Mouse (Mus musculus): Measurements from ENCODE around the gene Ppa2. TPM values are rescaled to one million over a fixed set of nuclear protein-coding genes. Genes with fewer than 3 reads are reported as not detected.

The Ppa2 gene
- polyA plus RNA-seq, 1 experiment = 44.3 TPM

DNA sequence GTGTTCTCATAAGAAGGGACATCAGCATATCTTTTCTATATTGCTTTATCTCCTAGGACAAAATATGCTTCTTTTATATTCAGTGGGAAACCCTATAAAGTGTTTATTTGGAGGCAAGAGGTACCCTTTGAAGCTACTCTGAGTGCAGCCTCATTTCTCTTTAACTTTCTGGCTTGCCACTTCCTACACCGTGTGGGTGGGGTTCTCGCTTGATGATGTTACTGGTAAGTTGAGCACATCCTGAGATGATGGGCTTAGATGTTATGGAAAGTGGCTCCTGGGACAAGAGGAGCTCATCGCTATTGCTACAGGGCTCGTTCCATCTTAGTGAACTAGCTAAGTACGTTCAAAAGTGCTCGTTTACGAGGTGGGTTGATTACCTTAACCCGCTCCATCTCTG lies 101.9 kb downstream of the Ppa2 start:
- Histone ChIP-seq H3K4me3 (no peak overlapping the region), H3ac (ENCODE audit: control insufficient read depth, insufficient read length) (no peak overlapping the region), H3K36me3 (ENCODE audit: control insufficient read depth, insufficient read depth) (no peaks in the 10 kb centered on the region), H3K4me2 (ENCODE audit: low read depth) (no peak overlapping the region), H3K27me3 (ENCODE audit: control insufficient read depth, insufficient read depth, insufficient read length) (no peaks in the 10 kb centered on the region), H3K79me2 (ENCODE audit: control insufficient read depth, insufficient read depth) (no peaks in the 10 kb centered on the region)
- TF ChIP-seq TCF12 (IDR thresholded peaks at IDR 0.05; ENCODE audit: insufficient read depth, poor library complexity, severe bottlenecking) (no peak), MAX (IDR thresholded peaks at IDR 0.05; ENCODE audit: low read depth) (no peak), USF1 (IDR thresholded peaks at IDR 0.05; ENCODE audit: low read depth) (no peak), TCF3 (IDR thresholded peaks at IDR 0.05; ENCODE audit: insufficient read length, low read depth) (no peak), E2F4 (IDR thresholded peaks at IDR 0.05; ENCODE audit: insufficient read depth) (no peak), MYOG (IDR thresholded peaks at IDR 0.05; ENCODE audit: control insufficient read depth in 1 of 3, insufficient read depth in 1 of 3, insufficient read length in 2 of 3, low read depth in 2 of 3) (no peak), POLR2A (IDR thresholded peaks at IDR 0.05; ENCODE audit: insufficient read length, low read depth) (no peak), POLR2AphosphoS2 (IDR thresholded peaks at IDR 0.05; ENCODE audit: insufficient read length, low read depth) (no peak), SRF (IDR thresholded peaks at IDR 0.05; ENCODE audit: control insufficient read depth, insufficient read length, low read depth) (no peak), MYOD1 (IDR thresholded peaks at IDR 0.05; ENCODE audit: control insufficient read depth in 1 of 3, insufficient read length in 2 of 3, low read depth in 2 of 3) (no peak), CEBPB (IDR thresholded peaks at IDR 0.05; ENCODE audit: insufficient read depth, poor library complexity, severe bottlenecking) (no peak), REST (IDR thresholded peaks at IDR 0.05; ENCODE audit: insufficient read depth, insufficient read length) (no peak)

DNA sequence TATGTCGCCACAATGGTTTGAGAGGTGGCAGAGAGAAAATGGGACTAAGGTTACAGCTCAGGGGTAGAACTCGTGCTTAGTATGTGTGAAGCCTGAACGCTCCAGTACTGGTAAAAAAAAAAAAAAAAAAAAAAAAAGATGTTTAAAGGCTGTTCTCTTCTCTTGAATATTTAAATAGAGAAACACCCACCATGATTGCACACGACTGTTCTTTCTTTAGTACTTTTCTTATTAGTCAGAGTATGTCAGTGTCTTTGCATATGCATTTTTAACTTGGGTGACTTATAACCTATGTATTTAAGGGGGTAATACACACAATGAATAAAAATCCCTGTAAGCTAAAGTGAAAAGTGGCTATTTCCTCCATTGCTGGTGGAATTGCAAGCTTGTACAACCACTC lies 104.8 kb downstream of the Ppa2 start:
- TF ChIP-seq POLR2A (IDR thresholded peaks at IDR 0.05; ENCODE audit: insufficient read length, low read depth) (no peak), CEBPB (IDR thresholded peaks at IDR 0.05; ENCODE audit: insufficient read depth, poor library complexity, severe bottlenecking) (no peak), TCF12 (IDR thresholded peaks at IDR 0.05; ENCODE audit: insufficient read depth, poor library complexity, severe bottlenecking) (no peak), USF1 (IDR thresholded peaks at IDR 0.05; ENCODE audit: low read depth) (no peak), MAX (IDR thresholded peaks at IDR 0.05; ENCODE audit: low read depth) (no peak), SRF (IDR thresholded peaks at IDR 0.05; ENCODE audit: control insufficient read depth, insufficient read length, low read depth) (no peak), POLR2AphosphoS2 (IDR thresholded peaks at IDR 0.05; ENCODE audit: insufficient read length, low read depth) (no peak), MYOD1 (IDR thresholded peaks at IDR 0.05; ENCODE audit: control insufficient read depth in 1 of 3, insufficient read length in 2 of 3, low read depth in 2 of 3) (no peak), REST (IDR thresholded peaks at IDR 0.05; ENCODE audit: insufficient read depth, insufficient read length) (no peak), E2F4 (IDR thresholded peaks at IDR 0.05; ENCODE audit: insufficient read depth) (no peak), MYOG (IDR thresholded peaks at IDR 0.05; ENCODE audit: control insufficient read depth in 1 of 3, insufficient read depth in 1 of 3, insufficient read length in 2 of 3, low read depth in 2 of 3) (no peak), TCF3 (IDR thresholded peaks at IDR 0.05; ENCODE audit: insufficient read length, low read depth) (no peak)
- no peak overlapping the region for H3K4me3 ChIP-seq
- no peaks in the 10 kb centered on the region for H3K27me3 ChIP-seq (ENCODE audit: control insufficient read depth, insufficient read depth, insufficient read length)
- no peak overlapping the region for H3ac ChIP-seq (ENCODE audit: control insufficient read depth, insufficient read length)
- no peaks in the 10 kb centered on the region for H3K36me3 ChIP-seq (ENCODE audit: control insufficient read depth, insufficient read depth)
- H3K79me2 ChIP-seq (ENCODE audit: control insufficient read depth, insufficient read depth) = no peaks in the 10 kb centered on the region
- no peak overlapping the region for H3K4me2 ChIP-seq (ENCODE audit: low read depth)

DNA sequence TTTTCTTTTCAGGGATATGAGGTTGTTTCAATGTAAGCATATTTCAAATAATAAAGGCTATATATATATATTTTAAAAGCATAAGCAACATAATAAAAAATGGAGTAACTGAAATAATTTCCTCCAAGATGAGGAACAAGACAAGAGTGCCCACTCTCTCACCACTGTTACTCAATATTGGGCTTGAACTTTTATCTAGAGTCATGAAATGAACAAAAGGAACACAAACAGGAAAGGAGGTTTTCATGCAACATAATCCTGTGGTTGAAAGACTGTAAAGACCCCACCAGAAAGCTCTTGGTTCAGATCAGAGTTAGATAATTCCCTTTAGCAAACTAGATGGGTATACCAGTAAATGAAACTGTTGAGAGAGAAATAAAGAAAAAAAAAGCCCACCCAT lies 113.2 kb downstream of the Ppa2 start:
- Histone ChIP-seq H3K4me2 (ENCODE audit: low read depth) (no peak overlapping the region), H3K27me3 (ENCODE audit: control insufficient read depth, insufficient read depth, insufficient read length) (no peaks in the 10 kb centered on the region), H3K36me3 (ENCODE audit: control insufficient read depth, insufficient read depth) (no peaks in the 10 kb centered on the region), H3K79me2 (ENCODE audit: control insufficient read depth, insufficient read depth) (no peaks in the 10 kb centered on the region), H3K4me3 (no peak overlapping the region), H3ac (ENCODE audit: control insufficient read depth, insufficient read length) (no peak overlapping the region)
- TF ChIP-seq MAX (IDR thresholded peaks at IDR 0.05; ENCODE audit: low read depth) = no peak
- TF ChIP-seq POLR2A (IDR thresholded peaks at IDR 0.05; ENCODE audit: insufficient read length, low read depth) = no peak

Other genes starting within 250 kb of the Ppa2 start
- gene Ints12, start 218.3 kb upstream of the Ppa2 start, polyA plus RNA-seq (2012; fragmentation: generic; extraction: Trizol) = 6.8 TPM
- 7.3 TPM for gene Gstcd, start 218.1 kb upstream of the Ppa2 start, polyA plus RNA-seq (2012; fragmentation: generic; extraction: Trizol)
- not detected for gene Arhgef38, start 75.2 kb upstream of the Ppa2 start, polyA plus RNA-seq (2012; fragmentation: generic; extraction: Trizol)
- gene Tet2, start 235.0 kb downstream of the Ppa2 start, polyA plus RNA-seq (2012; fragmentation: generic; extraction: Trizol) = 2.9 TPM